Comparison of ENCODE assay signal across 7 mouse cellular contexts in the genomic region with DNA sequence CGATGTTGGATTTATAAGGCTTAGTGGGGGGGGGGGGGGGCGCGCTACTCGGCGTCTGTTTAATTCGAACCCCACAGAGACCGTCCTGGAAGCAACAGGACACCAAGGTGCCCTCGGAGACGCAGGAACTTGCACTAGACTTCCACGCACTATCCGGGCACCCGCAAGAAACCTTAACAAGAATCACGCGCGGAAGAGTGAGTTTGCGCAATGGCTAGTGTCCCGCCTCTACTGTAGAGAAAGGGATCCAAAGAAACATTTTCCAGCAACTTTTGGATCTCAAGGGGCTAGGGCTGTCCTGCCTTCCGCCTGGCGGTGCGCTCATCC. TPM values are rescaled to one million over a fixed set of nuclear protein-coding genes. Genes with fewer than 3 reads are reported as not detected.
DNase-seq lines count a peak whose midpoint lies in the region; ATAC-seq and TF ChIP-seq lines count a peak whose summit lies in the region.

No protein-coding gene starts in this region.

- peak overlapping the region; percentile 78 for H3K9ac ChIP-seq in lung, embryonic 16.5 days (ENCODE audit: low read length)
- H3K9ac ChIP-seq in forebrain, embryonic 13.5 days: peak overlapping the region; percentile 79
- peak overlapping the region; percentile 97 for H3K9ac ChIP-seq in limb, embryonic 13.5 days

- peak overlapping the region; percentile 69 for H3K4me3 ChIP-seq in lung, embryonic 16.5 days (ENCODE audit: low read length)
- peak overlapping the region; percentile 69 for H3K4me3 ChIP-seq in forebrain, embryonic 13.5 days
- H3K4me3 ChIP-seq in limb, embryonic 13.5 days: peak overlapping the region; percentile 82
- H3K4me3 ChIP-seq in small intestine, adult 2 months (ENCODE audit: low read depth, low read length): peak overlapping the region; percentile 69

- H3K27me3 ChIP-seq in lung, embryonic 16.5 days (ENCODE audit: control insufficient read depth, insufficient read depth, low read depth, low read length): no peaks in the 10 kb centered on the region
- no peaks in the 10 kb centered on the region for H3K27me3 ChIP-seq in forebrain, embryonic 13.5 days
- no peaks in the 10 kb centered on the region for H3K27me3 ChIP-seq in limb, embryonic 13.5 days
- H3K27me3 ChIP-seq in small intestine, adult 2 months (ENCODE audit: control insufficient read depth, insufficient read depth, low read length): no peaks in the 10 kb centered on the region

- TF ChIP-seq POLR2A in small intestine, adult 2 months (IDR thresholded peaks at IDR 0.05; ENCODE audit: low read depth, low read length): no peak

- DNase-seq in lung, postnatal 36 days: no peak
- DNase-seq in cerebellum, adult 9-11 months: no peak
- DNase-seq in embryo, embryonic 10 days (ENCODE audit: low spot score): no peak

- peak overlapping the region; percentile 45; the same call in 1 of the 2 replicates for H3K27ac ChIP-seq in lung, embryonic 16.5 days (ENCODE audit: low read length)
- H3K27ac ChIP-seq in forebrain, embryonic 13.5 days: no peak overlapping the region
- peak overlapping the region; percentile 99 for H3K27ac ChIP-seq in limb, embryonic 13.5 days
- H3K27ac ChIP-seq in small intestine, adult 2 months (ENCODE audit: insufficient read depth, low read depth, low read length): peak overlapping the region; percentile 13; the same call in 1 of the 2 replicates

- no peaks in the 10 kb centered on the region for H3K9me3 ChIP-seq in lung, embryonic 16.5 days (ENCODE audit: control insufficient read depth, low read length)
- no peaks in the 10 kb centered on the region for H3K9me3 ChIP-seq in forebrain, embryonic 13.5 days (replicated peaks)
- no peaks in the 10 kb centered on the region for H3K9me3 ChIP-seq in limb, embryonic 13.5 days

- ATAC-seq in lung, embryonic 16.5 days (ENCODE audit: low read depth): no peak
- ATAC-seq in forebrain, embryonic 13.5 days: no peak
- ATAC-seq in limb, embryonic 13.5 days (ENCODE audit: low FRiP score, low read depth): no peak

- H3K4me1 ChIP-seq in lung, embryonic 16.5 days (replicated peaks; ENCODE audit: control insufficient read depth, insufficient read depth, low read length): peaks cover 33% of the 10 kb centered on the region
- peaks cover 26% of the 10 kb centered on the region for H3K4me1 ChIP-seq in forebrain, embryonic 13.5 days
- peaks cover 66% of the 10 kb centered on the region for H3K4me1 ChIP-seq in limb, embryonic 13.5 days
- peaks cover 42% of the 10 kb centered on the region for H3K4me1 ChIP-seq in small intestine, adult 2 months (ENCODE audit: control insufficient read depth, insufficient read depth, insufficient read length, low read length)

- 1% methylated on average over 20 of the region's 20 CpGs for WGBS in lung, embryonic 16.5 days
- WGBS in forebrain, embryonic 13.5 days: 7% methylated on average over 20 of the region's 20 CpGs
- WGBS in limb, embryonic 13.5 days: under 1% methylated on average over 20 of the region's 20 CpGs
- WGBS in small intestine, adult 2 months: 4% methylated on average over 20 of the region's 20 CpGs

- 0 out of 2 replicates have a peak, but pooled peaks have one; percentile 6 for TF ChIP-seq CTCF in small intestine, adult 2 months (IDR thresholded peaks at IDR 0.05; ENCODE audit: extremely low read depth, insufficient read length, insufficient replicate concordance, low read depth, low read length)

- no peaks in the 10 kb centered on the region for H3K36me3 ChIP-seq in lung, embryonic 16.5 days (ENCODE audit: control insufficient read depth, insufficient read depth, low read length)
- H3K36me3 ChIP-seq in forebrain, embryonic 13.5 days (ENCODE audit: poor library complexity, severe bottlenecking): no peaks in the 10 kb centered on the region
- peaks cover 10% of the 10 kb centered on the region; the same call in 1 of the 2 replicates for H3K36me3 ChIP-seq in limb, embryonic 13.5 days
- H3K36me3 ChIP-seq in small intestine, adult 2 months (ENCODE audit: control insufficient read depth, insufficient read depth, low read length): no peaks in the 10 kb centered on the region

- peak overlapping the region; percentile 100 for H3K4me2 ChIP-seq in lung, embryonic 16.5 days (ENCODE audit: low read depth, low read length)
- H3K4me2 ChIP-seq in forebrain, embryonic 13.5 days: peak overlapping the region; percentile 99
- H3K4me2 ChIP-seq in limb, embryonic 13.5 days (replicated peaks): peak overlapping the region; percentile 91

RNA-seq across cellular contexts. Expression of gene Tns3, which starts 40.5 kb away (rescaled TPM):
- polyA plus RNA-seq in lung, embryonic 16.5 days (2015; fragmentation: Nextera tagmentation; extraction: Ambion mirVana): 54.2 and 58.1 TPM in 2 replicates
- polyA plus RNA-seq in forebrain, embryonic 13.5 days (2015; fragmentation: Nextera tagmentation; extraction: Ambion mirVana): 6.6 and 7.3 TPM in 2 replicates
- 42.9 and 45.3 TPM in 2 replicates for polyA plus RNA-seq in limb, embryonic 13.5 days (2015; fragmentation: Nextera tagmentation; extraction: Ambion mirVana)
- 13.3 and 24.9 TPM in 2 replicates for polyA plus RNA-seq in small intestine, adult 2 months (2012; rRNA removed)
